Mouse (Mus musculus) urinary bladder, adult 2 months (tissue): ENCODE data around the gene Prss8. TPM values are rescaled to one million over a fixed set of nuclear protein-coding genes. Genes with fewer than 3 reads are reported as not detected.

Source experiments
- DNase-seq: peaks from one replicate; pipeline ENCODE4 v3.0.0; 2022; ENCODE audit warnings: low spot score
- polyA plus RNA-seq: library from polyadenylated mRNA; depleted of rRNA; stranded (reverse); fragments of >200 nt; gene quantifications from 2 replicates; pipeline ENCODE4 v1.2.3, GENCODE M21; 2012

The Prss8 gene
- polyA plus RNA-seq, 1 experiment: 66.0 TPM

- DNase-seq: no peak
Observed at GRCm38 (mm10) chr7:127928596-127928995, 1.3 kb downstream of the Prss8 start.

- no peak for DNase-seq
Observed at GRCm38 (mm10) chr7:127927726-127928125, 2.2 kb downstream of the Prss8 start.

- no peak for DNase-seq
Observed at GRCm38 (mm10) chr7:127926846-127927245, 3.1 kb downstream of the Prss8 start.

- DNase-seq: no peak
Observed at GRCm38 (mm10) chr7:127926066-127926465, 3.8 kb downstream of the Prss8 start.

GRCm38 (mm10) chr7:127925252-127925651 lies 4.7 kb downstream of the Prss8 start:
- no peak for DNase-seq

GRCm38 (mm10) chr7:127923714-127924113 lies 6.2 kb downstream of the Prss8 start:
- DNase-seq: no peak

GRCm38 (mm10) chr7:127922451-127923275 lies 7.2 kb downstream of the Prss8 start:
- DNase-seq: no peak

GRCm38 (mm10) chr7:127921516-127921915 lies 8.4 kb downstream of the Prss8 start:
- no peak for DNase-seq

- DNase-seq: no peak
Observed at GRCm38 (mm10) chr7:127919290-127919689, 10.6 kb downstream of the Prss8 start.

GRCm38 (mm10) chr7:127918203-127918602 lies 11.7 kb downstream of the Prss8 start:
- no peak for DNase-seq

- DNase-seq: no peak
Observed at GRCm38 (mm10) chr7:127915293-127915692, 14.6 kb downstream of the Prss8 start.

GRCm38 (mm10) chr7:127912938-127913337 lies 17.0 kb downstream of the Prss8 start:
- no peak for DNase-seq

- DNase-seq: peak; percentile 83
Observed at GRCm38 (mm10) chr7:127912190-127912871, 17.6 kb downstream of the Prss8 start, which contains the start of gene Kat8. Gene Kat8 (plus strand): TSS chr7:127912516.

- no peak for DNase-seq
Observed at GRCm38 (mm10) chr7:127908656-127909055, 21.2 kb downstream of the Prss8 start.

- no peak for DNase-seq
Observed at GRCm38 (mm10) chr7:127907939-127908338, 22.0 kb downstream of the Prss8 start.

GRCm38 (mm10) chr7:127903971-127904796 lies 25.7 kb downstream of the Prss8 start, which contains the start of gene Bckdk:
Gene Bckdk (plus strand): TSS chr7:127904082.
- peak; percentile 73 for DNase-seq

- no peak for DNase-seq
Observed at GRCm38 (mm10) chr7:127901772-127902171, 28.1 kb downstream of the Prss8 start.

- DNase-seq: no peak
Observed at GRCm38 (mm10) chr7:127899997-127900396, 29.9 kb downstream of the Prss8 start.

GRCm38 (mm10) chr7:127898179-127898956 lies 31.5 kb downstream of the Prss8 start:
- DNase-seq: no peak

- no peak for DNase-seq
Observed at GRCm38 (mm10) chr7:127897542-127897941, 32.4 kb downstream of the Prss8 start.

- DNase-seq: no peak
Observed at GRCm38 (mm10) chr7:127896384-127896783, 33.5 kb downstream of the Prss8 start.
